ENCODE assay signal across 13 mouse cellular contexts in the genomic region with DNA sequence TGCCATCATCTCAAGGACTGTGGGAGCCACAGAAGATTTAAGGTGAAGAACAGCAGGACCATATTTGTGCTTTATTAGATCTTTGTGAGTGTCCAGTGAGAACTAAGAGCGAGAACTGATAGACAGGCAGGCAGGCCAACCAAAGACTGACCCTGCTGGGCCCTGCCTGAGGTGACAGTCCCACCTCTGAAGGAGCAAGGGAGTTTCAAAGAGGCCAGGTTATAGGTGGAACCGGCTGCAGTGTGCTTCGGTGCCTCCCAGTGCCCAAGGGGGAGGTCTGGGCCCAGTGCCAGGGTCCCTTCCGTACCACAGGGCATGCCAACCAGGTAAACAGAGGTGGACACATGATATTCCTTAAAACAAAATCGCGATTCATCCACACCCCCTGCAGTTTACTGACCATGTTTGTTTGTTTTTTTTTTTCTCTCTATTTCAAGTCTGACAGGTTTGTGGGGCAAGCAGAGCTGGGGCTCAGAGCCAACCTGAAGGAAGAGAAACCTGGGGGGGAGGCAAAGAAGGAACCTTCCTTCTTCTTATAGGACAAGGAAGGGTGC. TPM values are rescaled to one million over a fixed set of nuclear protein-coding genes. Genes with fewer than 3 reads are reported as not detected.
DNase-seq lines count a peak whose midpoint lies in the region; ATAC-seq and TF ChIP-seq lines count a peak whose summit lies in the region.
"Had no signal": no experiment of that assay in that cellular context is flagged by ENCODE, and none has a peak within 500 bp of the region (broad histone marks: within the 10 kb centered on the region; RNA-seq: fewer than 3 reads in every experiment).

No protein-coding gene starts in this region.

- TF ChIP-seq CTCF in liver, postnatal 0 days (IDR thresholded peaks at IDR 0.05; ENCODE audit: low read depth), result no peak
- TF ChIP-seq CTCF in lung, embryonic 14.5 days (IDR thresholded peaks at IDR 0.05; ENCODE audit: low read depth), result no peak
- no peak for TF ChIP-seq CTCF in stomach, postnatal 0 days (IDR thresholded peaks at IDR 0.05; ENCODE audit: low read depth)

- H3K4me1 ChIP-seq in liver, postnatal 0 days (ENCODE audit: insufficient read depth), result peaks cover 13% of the 10 kb centered on the region
- peaks cover 6% of the 10 kb centered on the region; the same call in 1 of the 2 replicates for H3K4me1 ChIP-seq in liver, embryonic 11.5 days (replicated peaks; ENCODE audit: control insufficient read depth, insufficient read depth, low read length)
- H3K4me1 ChIP-seq in embryonic facial prominence, embryonic 15.5 days, result peaks cover 33% of the 10 kb centered on the region
- peaks cover 11% of the 10 kb centered on the region for H3K4me1 ChIP-seq in lung, embryonic 14.5 days (ENCODE audit: insufficient read depth)
- peaks cover 7% of the 10 kb centered on the region for H3K4me1 ChIP-seq in stomach, postnatal 0 days (replicated peaks; ENCODE audit: control insufficient read depth, insufficient read depth)

- DNase-seq in liver, postnatal 0 days, result no peak
- DNase-seq in liver, embryonic 11.5 days (ENCODE audit: low spot score), result no peak
- no peak for DNase-seq in lung, embryonic 14.5 days
- peak; percentile 80 for DNase-seq in stomach, postnatal 0 days (ENCODE audit: low spot score)
- no peak for DNase-seq in cerebellum, postnatal 36 days
- DNase-seq in cerebellum, postnatal 25 days, result no peak
- DNase-seq: adrenal gland, postnatal 14 days; cerebellum, adult 11 months had no signal

- WGBS in liver, postnatal 0 days (ENCODE audit: insufficient replicate concordance), result 53% methylated on average over 6 of the region's 6 CpGs
- 63% methylated on average over 6 of the region's 6 CpGs for WGBS in liver, embryonic 11.5 days
- WGBS in embryonic facial prominence, embryonic 15.5 days, result 47% methylated on average over 6 of the region's 6 CpGs
- WGBS in lung, embryonic 14.5 days, result 45% methylated on average over 6 of the region's 6 CpGs
- WGBS in stomach, postnatal 0 days, result 42% methylated on average over 6 of the region's 6 CpGs

- 0 out of 2 replicates have a peak overlapping the region, but pooled peaks have one; percentile 4 for H3K4me2 ChIP-seq in liver, postnatal 0 days (ENCODE audit: low read depth, low read length)
- H3K4me2 ChIP-seq in liver, embryonic 11.5 days, result no peak overlapping the region
- H3K4me2 ChIP-seq in embryonic facial prominence, embryonic 15.5 days (replicated peaks), result no peak overlapping the region
- H3K4me2 ChIP-seq in lung, embryonic 14.5 days, result no peak overlapping the region
- peak overlapping the region; percentile 24 for H3K4me2 ChIP-seq in stomach, postnatal 0 days (replicated peaks; ENCODE audit: low read depth)
- H3K4me2 ChIP-seq: forebrain, embryonic 15.5 days had no signal

- H3K9ac ChIP-seq in liver, postnatal 0 days (replicated peaks), result no peak overlapping the region
- H3K9ac ChIP-seq in liver, embryonic 11.5 days (ENCODE audit: low read depth, low read length), result no peak overlapping the region
- H3K9ac ChIP-seq in embryonic facial prominence, embryonic 15.5 days, result no peak overlapping the region
- H3K9ac ChIP-seq in lung, embryonic 14.5 days, result no peak overlapping the region
- no peak overlapping the region for H3K9ac ChIP-seq in stomach, postnatal 0 days (ENCODE audit: low read length)
- H3K9ac ChIP-seq: forebrain, embryonic 15.5 days; liver, embryonic 14.5 days had no signal

- no peak overlapping the region for H3K27ac ChIP-seq in liver, postnatal 0 days (ENCODE audit: low read depth)
- H3K27ac ChIP-seq in liver, embryonic 11.5 days (ENCODE audit: low read depth, low read length), result no peak overlapping the region
- H3K27ac ChIP-seq in embryonic facial prominence, embryonic 15.5 days (replicated peaks), result peak overlapping the region; percentile 86
- peak overlapping the region; percentile 54; the same call in 1 of the 2 replicates for H3K27ac ChIP-seq in lung, embryonic 14.5 days (ENCODE audit: low read depth)
- peak overlapping the region; percentile 87 for H3K27ac ChIP-seq in stomach, postnatal 0 days (replicated peaks)
- H3K27ac ChIP-seq: forebrain, embryonic 15.5 days; liver, embryonic 14.5 days had no signal

- no peak for ATAC-seq in liver, postnatal 0 days
- no peak for ATAC-seq in liver, embryonic 11.5 days (replicated peaks; ENCODE audit: low FRiP score)
- ATAC-seq in embryonic facial prominence, embryonic 15.5 days (ENCODE audit: insufficient number of reproducible peaks, low FRiP score, low TSS enrichment, low read depth), result no peak
- no peak for ATAC-seq in lung, embryonic 14.5 days (ENCODE audit: insufficient read depth)
- peak; percentile 63 for ATAC-seq in stomach, postnatal 0 days (ENCODE audit: low FRiP score, low TSS enrichment)
- ATAC-seq: forebrain, embryonic 15.5 days; hindbrain, embryonic 16.5 days; midbrain, embryonic 16.5 days had no signal

- no peaks in the 10 kb centered on the region for H3K9me3 ChIP-seq in liver, postnatal 0 days (ENCODE audit: low read length)
- H3K9me3 ChIP-seq in liver, embryonic 11.5 days (ENCODE audit: control insufficient read depth, low read length), result no peaks in the 10 kb centered on the region
- H3K9me3 ChIP-seq in embryonic facial prominence, embryonic 15.5 days (replicated peaks), result no peaks in the 10 kb centered on the region
- no peaks in the 10 kb centered on the region for H3K9me3 ChIP-seq in lung, embryonic 14.5 days (ENCODE audit: low read depth, low read length)
- H3K9me3 ChIP-seq in stomach, postnatal 0 days (ENCODE audit: control insufficient read depth, low read length), result no peaks in the 10 kb centered on the region
- H3K9me3 ChIP-seq: forebrain, embryonic 15.5 days had no signal

- H3K36me3 ChIP-seq in liver, postnatal 0 days (replicated peaks; ENCODE audit: insufficient read depth, low read length), result no peaks in the 10 kb centered on the region
- no peaks in the 10 kb centered on the region for H3K36me3 ChIP-seq in liver, embryonic 11.5 days (ENCODE audit: control insufficient read depth, insufficient read depth, low read length)
- H3K36me3 ChIP-seq in embryonic facial prominence, embryonic 15.5 days, result no peaks in the 10 kb centered on the region
- no peaks in the 10 kb centered on the region for H3K36me3 ChIP-seq in lung, embryonic 14.5 days (ENCODE audit: insufficient read depth)
- H3K36me3 ChIP-seq in stomach, postnatal 0 days (ENCODE audit: control insufficient read depth, insufficient read depth, low read length), result no peaks in the 10 kb centered on the region
- H3K36me3 ChIP-seq: forebrain, embryonic 15.5 days had no signal

- H3K4me3 ChIP-seq in liver, postnatal 0 days (ENCODE audit: low read depth, low read length), result no peak overlapping the region
- no peak overlapping the region for H3K4me3 ChIP-seq in liver, embryonic 11.5 days (ENCODE audit: low read depth, low read length)
- H3K4me3 ChIP-seq in embryonic facial prominence, embryonic 15.5 days (replicated peaks), result no peak overlapping the region
- no peak overlapping the region for H3K4me3 ChIP-seq in lung, embryonic 14.5 days (ENCODE audit: low read depth, low read length)
- H3K4me3 ChIP-seq in stomach, postnatal 0 days (ENCODE audit: low read depth, low read length), result no peak overlapping the region
- H3K4me3 ChIP-seq: forebrain, embryonic 15.5 days had no signal

- no peaks in the 10 kb centered on the region for H3K27me3 ChIP-seq in liver, postnatal 0 days (ENCODE audit: insufficient read depth, low read length)
- H3K27me3 ChIP-seq in liver, embryonic 11.5 days (replicated peaks; ENCODE audit: control insufficient read depth, insufficient read depth, low read length), result no peaks in the 10 kb centered on the region
- H3K27me3 ChIP-seq in embryonic facial prominence, embryonic 15.5 days, result no peaks in the 10 kb centered on the region
- no peaks in the 10 kb centered on the region for H3K27me3 ChIP-seq in lung, embryonic 14.5 days (ENCODE audit: insufficient read depth, low read length)
- H3K27me3 ChIP-seq in stomach, postnatal 0 days (ENCODE audit: control insufficient read depth, insufficient read depth, low read length), result no peaks in the 10 kb centered on the region
- H3K27me3 ChIP-seq: forebrain, embryonic 15.5 days had no signal

- no peak for TF ChIP-seq EP300 in liver, postnatal 0 days (IDR thresholded peaks at IDR 0.05; ENCODE audit: low read depth)
- TF ChIP-seq EP300 in stomach, postnatal 0 days (optimal IDR thresholded peaks at IDR 0.05), result peak; percentile 55

RNA-seq across cellular contexts. Expression of a gene that starts 6.1 kb away (rescaled TPM):
- polyA plus RNA-seq in liver, postnatal 0 days (2015; fragmentation: Nextera tagmentation; extraction: Ambion mirVana), result 5.2 and 5.9 TPM in 2 replicates
- polyA plus RNA-seq in liver, embryonic 11.5 days (2014; fragmentation: Nextera tagmentation; extraction: Ambion mirVana), result 11.1 and 11.9 TPM in 2 replicates
- 103 and 111 TPM in 2 replicates for polyA plus RNA-seq in embryonic facial prominence, embryonic 15.5 days (2015; fragmentation: Nextera tagmentation; extraction: Ambion mirVana)
- polyA plus RNA-seq in lung, embryonic 14.5 days (2014; fragmentation: Nextera tagmentation; extraction: Ambion mirVana), result 41.2 and 46.5 TPM in 2 replicates
- polyA plus RNA-seq in stomach, postnatal 0 days (2015; fragmentation: Nextera tagmentation; extraction: Ambion mirVana), result 90.7 and 101 TPM in 2 replicates

RNA-seq across cellular contexts. Expression of a gene that starts 22.8 kb away (rescaled TPM):
- 2.1 and 2.3 TPM in 2 replicates for polyA plus RNA-seq in liver, postnatal 0 days (2015; fragmentation: Nextera tagmentation; extraction: Ambion mirVana)
- polyA plus RNA-seq in liver, embryonic 11.5 days (2014; fragmentation: Nextera tagmentation; extraction: Ambion mirVana), result 11.8 and 12.0 TPM in 2 replicates
- 21.5 and 22.3 TPM in 2 replicates for polyA plus RNA-seq in embryonic facial prominence, embryonic 15.5 days (2015; fragmentation: Nextera tagmentation; extraction: Ambion mirVana)
- polyA plus RNA-seq in lung, embryonic 14.5 days (2014; fragmentation: Nextera tagmentation; extraction: Ambion mirVana), result 20.7 and 22.2 TPM in 2 replicates
- polyA plus RNA-seq in stomach, postnatal 0 days (2015; fragmentation: Nextera tagmentation; extraction: Ambion mirVana), result 9.3 and 9.5 TPM in 2 replicates

Comparison
In these comparisons a context has a peak if more than half of its experiments do, and no peak if none do; other contexts are left out.
1. H3K4me2 ChIP-seq: peak in liver, postnatal 0 days (single experiment) and stomach, postnatal 0 days (single experiment); none in liver, embryonic 11.5 days (single experiment), embryonic facial prominence, embryonic 15.5 days (single experiment) and lung, embryonic 14.5 days (single experiment).
2. H3K27ac ChIP-seq: peak in embryonic facial prominence, embryonic 15.5 days (single experiment), lung, embryonic 14.5 days (single experiment) and stomach, postnatal 0 days (single experiment); none in liver, postnatal 0 days (single experiment) and liver, embryonic 11.5 days (single experiment).